Mouse (Mus musculus): ENCODE data around the gene Smc5.

GRCm38 (mm10) chr19:23184068-23184467 lies 89.6 kb downstream of the Smc5 start:
- TF ChIP-seq FLI1 (IDR thresholded peaks at IDR 0.05; ENCODE audit: low read length) (no peak), GATA1 (IDR thresholded peaks at IDR 0.05; ENCODE audit: borderline replicate concordance, low read length) (no peak)

All from megakaryocyte, embryonic 14.5 days (primary cell).